Mouse (Mus musculus): ENCODE measurements around the gene Hmgxb4. TPM values are rescaled to one million over a fixed set of nuclear protein-coding genes. Genes with fewer than 3 reads are reported as not detected.

The Hmgxb4 gene
- polyA plus RNA-seq, 1 experiment, result 9.7 TPM

DNA sequence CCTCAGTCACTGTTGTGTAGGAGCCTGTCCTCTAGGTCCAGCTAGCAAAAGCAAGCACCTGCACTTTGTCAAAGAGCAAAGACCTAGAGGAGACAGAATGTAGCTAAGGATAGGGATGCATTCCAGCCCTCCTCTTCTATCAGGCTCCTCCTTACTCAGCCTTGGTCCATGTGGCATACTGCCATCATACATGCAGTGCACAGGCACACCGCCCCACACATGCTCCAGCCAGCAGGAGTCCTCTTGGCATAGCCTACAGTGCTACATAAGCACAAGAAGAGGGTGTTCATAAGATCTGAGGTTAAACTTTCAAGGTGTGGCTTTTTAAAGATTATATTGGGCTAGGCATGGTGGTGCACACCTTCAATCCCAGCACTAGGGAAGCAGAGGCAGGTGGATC lies 81.7 kb downstream of the Hmgxb4 start:
- no peak overlapping the region for H3K27ac ChIP-seq (replicated peaks; ENCODE audit: low read depth, low read length)

DNA sequence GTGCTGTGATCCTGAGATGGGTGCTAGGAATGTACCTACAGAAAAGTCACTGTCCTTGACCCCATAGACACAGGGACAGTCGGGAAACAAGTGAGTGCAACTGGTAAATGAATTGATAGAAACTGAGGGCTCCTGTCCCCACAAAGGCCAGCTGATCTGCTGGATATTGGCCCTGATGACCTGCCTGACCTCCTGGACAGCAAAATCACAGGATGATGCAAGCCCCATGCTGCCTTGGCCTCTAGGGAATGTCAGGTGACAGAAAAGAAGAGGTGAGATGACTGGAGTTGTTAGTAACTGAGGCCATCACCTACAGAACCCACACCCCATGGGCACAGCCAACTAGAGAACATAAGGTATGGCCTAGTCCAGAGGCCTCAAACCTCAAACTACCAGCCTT lies 85.1 kb downstream of the Hmgxb4 start:
- H3K27ac ChIP-seq (replicated peaks; ENCODE audit: low read depth, low read length), result no peak overlapping the region
- H3K4me3 ChIP-seq (ENCODE audit: insufficient read depth, low read depth, low read length), result no peak overlapping the region
- no peaks in the 10 kb centered on the region for H3K4me1 ChIP-seq (ENCODE audit: control insufficient read depth, insufficient read depth, insufficient read length, low read length)

More for the DNA sequence above, 81.7 kb downstream of the Hmgxb4 start:
- H3K4me3 ChIP-seq (ENCODE audit: insufficient read depth, low read depth, low read length), result no peak overlapping the region
- no peaks in the 10 kb centered on the region for H3K4me1 ChIP-seq (ENCODE audit: control insufficient read depth, insufficient read depth, insufficient read length, low read length)

DNA sequence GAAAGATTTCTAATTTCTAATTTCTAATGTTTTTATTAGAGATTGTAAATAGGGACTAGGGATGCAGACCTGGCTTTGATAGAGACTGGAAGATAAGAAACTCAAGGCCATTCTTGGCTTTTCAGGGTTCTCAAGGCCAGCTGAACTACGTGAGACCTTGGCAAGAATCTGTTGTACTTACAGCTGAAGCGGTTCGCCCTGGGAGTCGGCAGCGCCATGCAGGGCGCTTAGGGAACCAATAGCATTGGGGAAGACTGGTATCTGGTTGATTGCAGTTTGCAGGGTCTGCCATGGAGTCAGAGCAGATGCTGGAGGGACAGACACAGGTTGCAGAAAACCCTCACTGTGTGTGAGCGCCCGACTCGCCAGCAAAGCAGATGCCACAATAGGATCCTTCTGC lies 85.7 kb downstream of the Hmgxb4 start:
- Histone ChIP-seq H3K4me1 (ENCODE audit: control insufficient read depth, insufficient read depth, insufficient read length, low read length) (no peaks in the 10 kb centered on the region), H3K27ac (replicated peaks; ENCODE audit: low read depth, low read length) (no peak overlapping the region)

More for the DNA sequence above, 85.7 kb downstream of the Hmgxb4 start:
- H3K4me3 ChIP-seq (ENCODE audit: insufficient read depth, low read depth, low read length), result no peak overlapping the region

Other genes starting within 250 kb of the Hmgxb4 start
- gene Isx, start 120.2 kb upstream of the Hmgxb4 start, polyA plus RNA-seq (2012; ENCODE audit: insufficient read depth, insufficient read length, missing spikeins), result not detected in 2 replicates
- gene Tom1, start 40.3 kb downstream of the Hmgxb4 start, polyA plus RNA-seq (2012; ENCODE audit: insufficient read depth, insufficient read length, missing spikeins), result 21.7 and 21.8 TPM in 2 replicates
- 9.7 and 15.4 TPM in 2 replicates for gene Hmox1, start 100.3 kb downstream of the Hmgxb4 start, polyA plus RNA-seq (2012; ENCODE audit: insufficient read depth, insufficient read length, missing spikeins)
- 0.71 and 0.91 TPM in 2 replicates for gene Mcm5, start 116.2 kb downstream of the Hmgxb4 start, polyA plus RNA-seq (2012; ENCODE audit: insufficient read depth, insufficient read length, missing spikeins)
- gene Rasd2, start 220.6 kb downstream of the Hmgxb4 start, polyA plus RNA-seq (2012; ENCODE audit: insufficient read depth, insufficient read length, missing spikeins), result 0.48 TPM in 1 of 2 replicates, not detected in the other